Mouse (Mus musculus) E14TG2a.4 (cell line): ENCODE measurements at regions not wholly inside any gene's neighbourhood (a gene's known extent, or its start where the extent isn't known, plus 50 kb on each side); places are given as distances from the start of the nearest gene placed in this dataset.

Source experiments
- CTCF ChIP-seq: conservative IDR thresholded peaks from 2 replicates; pipeline ENCODE4 v1.5.1; 2014; ENCODE audit warnings: low read length
- NANOG ChIP-seq: IDR thresholded peaks from 2 replicates; pipeline ENCODE4 v1.6.1; 2014; ENCODE audit warnings: borderline replicate concordance, low read length, mixed read lengths

GRCm38 (mm10) chr10:120593876-120594275 is 117.6 kb upstream of the Hmga2 start:
- TF ChIP-seq CTCF: no peak
- TF ChIP-seq NANOG: no peak
